Mouse (Mus musculus) CH12.LX (cell line): ENCODE results near the gene Rgs7. TPM values are rescaled to one million over a fixed set of nuclear protein-coding genes. Genes with fewer than 3 reads are reported as not detected.

Experiments
- DNase-seq: peaks from one replicate; pipeline ENCODE4 v3.0.0-alpha.2; 2013; ENCODE audit errors: extremely low read depth
- H3K27ac ChIP-seq: 2 replicates; pipeline ENCODE4 v1.5.1; 2012; ENCODE audit warnings: low read depth, mild to moderate bottlenecking, control low read depth, moderate library complexity; ENCODE audit not compliant: insufficient read depth
- H3K27me3 ChIP-seq: replicated peaks from 2 replicates; pipeline ENCODE3; 2012; ENCODE audit warnings: inconsistent platforms
- H3K36me3 ChIP-seq, 2 experiments: replicated peaks in 1 of 2; 2 replicates each; pipeline versions ENCODE3 to v1.6.1; 2012; ENCODE audit warnings: inconsistent platforms in 1 of 2, low read length in 1 of 2, mild to moderate bottlenecking in 1 of 2, mixed read lengths in 1 of 2, moderate library complexity in 1 of 2; ENCODE audit not compliant: control insufficient read depth in 1 of 2, insufficient read depth in 1 of 2
- H3K4me1 ChIP-seq, 2 experiments: 2 replicates each; pipeline ENCODE4 v1.6.1; 2012; ENCODE audit warnings: inconsistent platforms in 1 of 2, moderate library complexity in 1 of 2; ENCODE audit not compliant: insufficient read depth in 2 of 2, control insufficient read depth in 1 of 2
- H3K4me2 ChIP-seq: 2 replicates; pipeline ENCODE4 v1.6.1; 2012; ENCODE audit warnings: low read depth, mild to moderate bottlenecking, control low read depth; ENCODE audit not compliant: poor library complexity, insufficient read depth, severe bottlenecking
- H3K4me3 ChIP-seq, 3 experiments: fragments of 150-350 bp in 1 of 3; sonication (generic) in 1 of 3; replicated peaks in 1 of 3; 2 replicates each; pipeline versions ENCODE3 to v1.5.1; 2011 to 2012; ENCODE audit warnings: low read depth in 2 of 3, low read length in 2 of 3, mild to moderate bottlenecking in 2 of 3, moderate library complexity in 2 of 3, control low read depth in 1 of 3, improper control_type of control experiment in 1 of 3, inconsistent platforms in 1 of 3, mixed read lengths in 1 of 3; ENCODE audit not compliant: poor library complexity in 1 of 3
- H3K79me2 ChIP-seq: replicated peaks from 2 replicates; pipeline ENCODE4 v1.6.1; 2012; ENCODE audit warnings: mild to moderate bottlenecking, moderate library complexity; ENCODE audit not compliant: control insufficient read depth, poor library complexity, insufficient read depth, severe bottlenecking; ENCODE audit errors: extremely low read depth
- H3K9ac ChIP-seq: 2 replicates; pipeline ENCODE4 v1.6.1; 2012; ENCODE audit warnings: low read depth, mild to moderate bottlenecking, control low read depth, moderate library complexity; ENCODE audit not compliant: insufficient read depth
- H3K9me3 ChIP-seq: replicated peaks from 2 replicates; pipeline ENCODE3; 2012; ENCODE audit warnings: low read length, inconsistent platforms, mixed read lengths
- BHLHE40 ChIP-seq: IDR thresholded peaks from 2 replicates; pipeline ENCODE4 v1.6.1; 2011; ENCODE audit warnings: mild to moderate bottlenecking, low read depth, low read length, improper control_type of control experiment
- E2F4 ChIP-seq: IDR thresholded peaks from 2 replicates; pipeline ENCODE4 v1.6.1; 2011; ENCODE audit warnings: low read depth, low read length, improper control_type of control experiment; ENCODE audit not compliant: insufficient replicate concordance
- HCFC1 ChIP-seq: IDR thresholded peaks from 2 replicates; pipeline ENCODE4 v1.6.1; 2012; ENCODE audit warnings: low read depth, mild to moderate bottlenecking, inconsistent platforms, low read length, improper control_type of control experiment
- IRF4 ChIP-seq: IDR thresholded peaks from 2 replicates; pipeline ENCODE4 v1.6.1; 2014; ENCODE audit warnings: low read depth, mild to moderate bottlenecking, inconsistent platforms, low read length, improper control_type of control experiment
- JUN ChIP-seq: IDR thresholded peaks from 2 replicates; pipeline ENCODE4 v1.6.1; 2011; ENCODE audit warnings: low read depth, mild to moderate bottlenecking, low read length, improper control_type of control experiment, moderate library complexity; ENCODE audit not compliant: insufficient read depth
- JUND ChIP-seq: conservative IDR thresholded peaks from 2 replicates; pipeline ENCODE4 v1.6.1; 2011; ENCODE audit warnings: low read depth, low read length, improper control_type of control experiment
- MYC ChIP-seq: IDR thresholded peaks from 2 replicates; pipeline ENCODE4 v1.6.1; 2011; ENCODE audit warnings: low read depth, mild to moderate bottlenecking, improper control_type of control experiment, low read length
- NELFE ChIP-seq: IDR thresholded peaks from 2 replicates; pipeline ENCODE4 v1.6.1; 2011; ENCODE audit warnings: low read depth, low read length, improper control_type of control experiment
- NRF1 ChIP-seq: IDR thresholded peaks from 2 replicates; pipeline ENCODE4 v1.6.1; 2014; ENCODE audit warnings: low read depth, mild to moderate bottlenecking, inconsistent platforms, low read length, improper control_type of control experiment, moderate library complexity
- POLR2A ChIP-seq: IDR thresholded peaks from 2 replicates; pipeline ENCODE4 v1.6.1; 2011; ENCODE audit warnings: low read depth, mild to moderate bottlenecking, improper control_type of control experiment, low read length
- RAD21 ChIP-seq: IDR thresholded peaks from 2 replicates; pipeline ENCODE4 v1.6.1; 2011; ENCODE audit warnings: low read depth, mild to moderate bottlenecking, low read length, improper control_type of control experiment, moderate library complexity
- SIN3A ChIP-seq: IDR thresholded peaks from 2 replicates; pipeline ENCODE4 v1.6.1; 2012; ENCODE audit warnings: low read length, improper control_type of control experiment, inconsistent platforms
- SMC3 ChIP-seq: IDR thresholded peaks from 2 replicates; pipeline ENCODE4 v1.6.1; 2011; ENCODE audit warnings: low read depth, low read length, improper control_type of control experiment
- TBP ChIP-seq: conservative IDR thresholded peaks from 2 replicates; pipeline ENCODE4 v1.6.1; 2011; ENCODE audit warnings: low read depth, low read length, improper control_type of control experiment
- TCF12 ChIP-seq: IDR thresholded peaks from 2 replicates; pipeline ENCODE4 v1.6.1; 2014; ENCODE audit warnings: low read depth, mild to moderate bottlenecking, inconsistent platforms, low read length, improper control_type of control experiment
- USF1 ChIP-seq: IDR thresholded peaks from 2 replicates; pipeline ENCODE4 v1.6.1; 2014; ENCODE audit warnings: low read depth, mild to moderate bottlenecking, inconsistent platforms, low read length, improper control_type of control experiment
- ZKSCAN1 ChIP-seq: IDR thresholded peaks from 2 replicates; pipeline ENCODE4 v1.6.1; 2012; ENCODE audit warnings: low read depth, inconsistent platforms, low read length, improper control_type of control experiment, borderline replicate concordance
- ZNF384 ChIP-seq: IDR thresholded peaks from 2 replicates; pipeline ENCODE4 v1.6.1; 2012; ENCODE audit warnings: low read depth, low read length, improper control_type of control experiment, inconsistent platforms
- dilution Hi-C: fragments of 300-500 bp; cut with MboI; formaldehyde crosslinking; loops from 2 replicates; pipeline ENCODE4 v1.14.3; 2020; ENCODE audit warnings: low sequenced_read_pairs; ENCODE audit not compliant: extremely low pct_unique_long_range_greater_than_20kb, extremely low pct_ligation_motif_present
- in situ Hi-C: fragments of 300-500 bp; cut with MboI; formaldehyde crosslinking; loops from 3 replicates; pipeline ENCODE4 v1.14.3; 2019; ENCODE audit warnings: low sequenced_read_pairs, low pct_ligation_motif_present, low pct_unique_long_range_greater_than_20kb, mixed read lengths
- polyA plus RNA-seq: library from polyadenylated mRNA; unstranded; fragments of >175 nt; gene quantifications from 2 replicates; pipeline ENCODE4 v1.2.1, GENCODE M21; 2012; ENCODE audit warnings: low read depth; ENCODE audit not compliant: insufficient read length
- total RNA-seq, 2 experiments: library from RNA; depleted of rRNA; stranded (reverse); fragments of 300-350 nt in 1 of 2; fragments of >200 nt in 1 of 2; gene quantifications; 2 replicates each; pipeline ENCODE4 v1.2.3; 2012 to 2014

The Rgs7 gene
- total and polyA plus RNA-seq, 3 experiments = 0.04 to 0.30 (median 0.09) TPM

DNA sequence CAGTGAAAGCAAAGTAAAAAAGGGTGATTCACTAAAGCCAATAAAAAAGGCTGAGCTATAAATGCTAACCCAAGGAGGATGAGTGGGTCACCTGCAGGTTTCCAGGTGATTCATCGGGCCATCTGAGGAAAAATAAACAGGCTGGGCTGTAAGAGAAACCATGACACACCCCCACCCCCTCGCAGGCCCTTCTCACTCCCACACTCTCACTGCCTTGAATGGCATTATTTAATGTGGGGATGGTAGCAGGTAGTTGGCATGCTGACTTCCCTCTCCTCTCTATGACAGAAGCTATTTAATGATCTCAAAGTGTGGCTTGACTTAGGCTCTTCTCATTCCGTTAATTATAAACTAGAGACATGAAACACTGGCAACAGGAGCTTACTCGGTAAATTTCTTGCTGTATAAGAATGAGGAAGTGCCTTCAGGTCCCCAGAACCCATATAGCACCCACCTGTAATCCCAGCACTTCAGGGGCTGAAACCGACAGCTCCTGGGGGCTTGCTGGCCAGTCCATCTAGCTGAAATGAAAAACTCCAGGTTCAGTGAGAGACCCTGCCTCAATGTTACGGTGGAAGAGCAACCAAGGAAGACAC, 38.2 kb downstream of the Rgs7 start:
- Histone ChIP-seq H3K4me2 (no peak overlapping the region), H3K27me3 (no peaks in the 10 kb centered on the region)
- no peak for DNase-seq
- in situ Hi-C loops = no loop called here
- TF ChIP-seq SMC3 (no peak), ZKSCAN1 (no peak), ZNF384 (peak; percentile 63; the same call in 1 of the 2 replicates)
- TF ChIP-seq, all 38 proteins: peak for 1
- Histone ChIP-seq H3K79me2 (no peaks in the 10 kb centered on the region), H3K4me1 (no peaks in the 10 kb centered on the region), H3K4me3 (no peak overlapping the region), H3K9ac (no peak overlapping the region), H3K27ac (no peak overlapping the region), H3K36me3 (no peaks in the 10 kb centered on the region), H3K9me3 (no peaks in the 10 kb centered on the region)
- dilution Hi-C loops = no loop called here

DNA sequence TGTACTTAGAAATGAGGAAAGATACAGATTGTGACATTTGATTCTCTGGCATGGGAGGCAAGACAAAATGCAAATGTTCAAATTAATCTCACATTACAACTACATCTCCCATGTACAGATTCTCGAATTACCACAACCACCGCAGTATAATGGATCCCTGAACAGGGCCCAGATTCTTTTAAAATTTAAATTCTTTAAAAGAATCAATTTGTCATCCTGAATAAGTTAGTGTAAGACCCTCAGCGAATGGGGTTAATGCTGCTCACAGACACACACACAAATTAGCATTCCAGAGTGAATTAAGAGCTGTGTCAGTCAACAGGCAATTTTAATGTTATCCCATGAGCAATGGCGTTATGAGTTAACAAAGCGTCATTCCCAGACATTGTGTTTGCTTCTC, 44.3 kb downstream of the Rgs7 start:
- no peak for TF ChIP-seq POLR2A
- no peak for TF ChIP-seq NELFE
- no peak for TF ChIP-seq BHLHE40
- TF ChIP-seq JUND = no peak
- TF ChIP-seq HCFC1 = no peak
- TF ChIP-seq ZNF384 = no peak
- TF ChIP-seq E2F4 = no peak
- no peak for TF ChIP-seq MYC
- no peak for TF ChIP-seq TCF12
- no peaks in the 10 kb centered on the region for H3K79me2 ChIP-seq
- H3K36me3 ChIP-seq = no peaks in the 10 kb centered on the region
- in situ Hi-C loops (no loop called here), dilution Hi-C loops (no loop called here)
- no peak for DNase-seq
- H3K27ac ChIP-seq = no peak overlapping the region
- H3K4me3 ChIP-seq = no peak overlapping the region
- no peaks in the 10 kb centered on the region for H3K9me3 ChIP-seq
- no peak overlapping the region for H3K4me2 ChIP-seq
- no peaks in the 10 kb centered on the region for H3K27me3 ChIP-seq
- H3K4me1 ChIP-seq = no peaks in the 10 kb centered on the region
- H3K9ac ChIP-seq = no peak overlapping the region

DNA sequence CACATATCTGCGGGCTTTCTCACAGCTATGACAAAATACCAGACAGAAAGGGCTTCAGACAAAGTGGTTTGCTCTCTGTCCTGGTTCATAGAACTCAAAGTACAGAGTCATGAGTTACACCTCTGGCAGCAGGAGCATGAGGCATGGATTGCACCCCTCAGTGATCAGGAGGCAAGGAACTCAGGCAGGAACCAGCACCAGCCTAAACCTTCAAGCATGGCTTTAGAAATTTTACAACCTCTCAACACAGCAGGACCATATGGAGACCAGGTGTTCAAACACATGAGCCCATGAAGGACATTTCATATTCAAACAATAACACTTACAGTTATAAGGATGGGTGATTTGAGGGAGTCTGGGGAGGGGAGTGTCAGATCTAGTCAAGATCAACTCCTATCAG, 49.4 kb downstream of the Rgs7 start:
- no peaks in the 10 kb centered on the region for H3K36me3 ChIP-seq
- H3K27me3 ChIP-seq = no peaks in the 10 kb centered on the region
- no peak overlapping the region for H3K27ac ChIP-seq
- peaks cover 0 to 3% of the 10 kb centered on the region in 2 experiments; a peak in 2 of 4 replicates for H3K4me1 ChIP-seq
- H3K9me3 ChIP-seq = no peaks in the 10 kb centered on the region
- dilution Hi-C loops = no loop called here
- H3K9ac ChIP-seq = no peak overlapping the region
- no peak for TF ChIP-seq IRF4
- TF ChIP-seq NELFE = no peak
- no peak for TF ChIP-seq POLR2A
- no peak for TF ChIP-seq TCF12
- TF ChIP-seq NRF1 = no peak
- TF ChIP-seq SIN3A = no peak
- TF ChIP-seq TBP = no peak
- no peak for TF ChIP-seq E2F4
- TF ChIP-seq USF1 = no peak
- no peak for TF ChIP-seq RAD21
- TF ChIP-seq JUN = no peak
- no peak overlapping the region for H3K4me2 ChIP-seq
- DNase-seq = no peak
- no peak overlapping the region for H3K4me3 ChIP-seq
- in situ Hi-C loops = no loop called here
- H3K79me2 ChIP-seq = no peaks in the 10 kb centered on the region
